Mouse (Mus musculus): ENCODE measurements around the gene A730015C16Rik. TPM values are rescaled to one million over a fixed set of nuclear protein-coding genes. Genes with fewer than 3 reads are reported as not detected.

Gene A730015C16Rik
- total RNA-seq, 4 experiments from 2014 or later = 0.33 TPM; not detected in 3

GRCm38 (mm10) chr4:108832916-108833827, 15.2 kb downstream of the A730015C16Rik start, which contains the start of gene Btf3l4:
Gene Btf3l4, minus strand, starts transcription at chr4:108833614.
- DNase-seq (ENCODE audit: low spot score in 2 of 2) = peak; percentile 75 to 91

GRCm38 (mm10) chr4:108830698-108831097, 17.7 kb downstream of the A730015C16Rik start:
- DNase-seq (ENCODE audit: low spot score in 2 of 2) = no peak

GRCm38 (mm10) chr4:108826643-108827042, 21.8 kb downstream of the A730015C16Rik start:
- no peak for DNase-seq (ENCODE audit: low spot score in 2 of 2)

GRCm38 (mm10) chr4:108826096-108826495, 22.3 kb downstream of the A730015C16Rik start:
- no peak for DNase-seq (ENCODE audit: low spot score in 2 of 2)

- no peak for DNase-seq (ENCODE audit: low spot score in 2 of 2)
These were observed 22.7 kb downstream of the A730015C16Rik start for GRCm38 (mm10) chr4:108825677-108826076.

GRCm38 (mm10) chr4:108811550-108811949, 36.9 kb downstream of the A730015C16Rik start:
- no peak for DNase-seq (ENCODE audit: low spot score in 2 of 2)

GRCm38 (mm10) chr4:108811142-108811541, 37.3 kb downstream of the A730015C16Rik start:
- no peak for DNase-seq (ENCODE audit: low spot score in 2 of 2)

- DNase-seq (ENCODE audit: low spot score in 2 of 2) = no peak
These were observed 44.9 kb downstream of the A730015C16Rik start for GRCm38 (mm10) chr4:108803535-108803934.

GRCm38 (mm10) chr4:108798083-108798830, 50.2 kb downstream of the A730015C16Rik start:
- peak in 1 of 2 experiments; percentile 29 for DNase-seq (ENCODE audit: low spot score in 2 of 2)

Other genes starting within 250 kb of the A730015C16Rik start
- 10 to 100 TPM; 32.5 to 46.2 (median 38.3) TPM for gene Cc2d1b, start 228.7 kb downstream of the A730015C16Rik start, total RNA-seq (2022)
- gene 3110021N24Rik, start 129.0 kb downstream of the A730015C16Rik start, total RNA-seq (2022) = 1 to 10 TPM; 1.5 to 2.1 (median 2.0) TPM
- 10 to 100 TPM; 67.6 to 80.0 (median 71.6) TPM for gene Zfyve9, start 67.8 kb downstream of the A730015C16Rik start, total RNA-seq (2022)
- gene Btf3l4, start 15.0 kb downstream of the A730015C16Rik start, total RNA-seq (2022) = 100 to 1,000 TPM in 1 of 4 experiments, 10 to 100 TPM in 3; 95.2 to 107 (median 97.2) TPM
- gene Txndc12, start 14.0 kb downstream of the A730015C16Rik start, total RNA-seq (2022) = 10 to 100 TPM; 31.3 to 38.6 (median 36.9) TPM
- 10 to 100 TPM; 15.0 to 16.4 (median 15.7) TPM for gene Kti12, start 834 bp downstream of the A730015C16Rik start, total RNA-seq (2022)
- 10 to 100 TPM; 79.8 to 85.4 (median 84.3) TPM for gene Rab3b, start 30.4 kb upstream of the A730015C16Rik start, total RNA-seq (2022)
- gene Nrd1, start 152.0 kb upstream of the A730015C16Rik start, total RNA-seq (2022) = 100 to 1,000 TPM; 118 to 137 (median 123) TPM

Data from left cerebral cortex, adult 8-10 months (tissue).